Mouse (Mus musculus): Measurements from ENCODE around the gene Acot2.
"Not testable (repeated sequence)": the region's sequence is repeated elsewhere in the genome, so short reads cannot be mapped to it uniquely, and the experiment has no call there.

Acot2 gene

GRCm38 (mm10) chr12:83987583-83988441 is at the start of gene Acot2:
Acot2 (plus strand) TSS chr12:83987861.
- DNase-seq (ENCODE audit: low read depth, low spot score) = peak; percentile 93

GRCm38 (mm10) chr12:83938592-83938991 is 49.1 kb upstream of the Acot2 start:
- DNase-seq (ENCODE audit: low read depth, low spot score) = not testable (repeated sequence)

GRCm38 (mm10) chr12:83939332-83939731 is 48.3 kb upstream of the Acot2 start:
- no peak for DNase-seq (ENCODE audit: low read depth, low spot score)

GRCm38 (mm10) chr12:83940031-83940430 is 47.6 kb upstream of the Acot2 start:
- no peak for DNase-seq (ENCODE audit: low read depth, low spot score)

GRCm38 (mm10) chr12:83941938-83942337 is 45.7 kb upstream of the Acot2 start:
- no peak for DNase-seq (ENCODE audit: low read depth, low spot score)

- no peak for DNase-seq (ENCODE audit: low read depth, low spot score)
Measured at GRCm38 (mm10) chr12:83947260-83947811, 40.3 kb upstream of the Acot2 start.

- DNase-seq (ENCODE audit: low read depth, low spot score) = no peak
Measured at GRCm38 (mm10) chr12:83949043-83949442, 38.6 kb upstream of the Acot2 start.

GRCm38 (mm10) chr12:83949776-83950492 is 37.7 kb upstream of the Acot2 start:
- DNase-seq (ENCODE audit: low read depth, low spot score) = no peak

- peak; percentile 88 for DNase-seq (ENCODE audit: low read depth, low spot score)
Measured at GRCm38 (mm10) chr12:83950493-83950839, 37.2 kb upstream of the Acot2 start, which contains the start of gene Riox1. Riox1 (plus strand) TSS chr12:83950608.

- peak; percentile 58 for DNase-seq (ENCODE audit: low read depth, low spot score)
Measured at GRCm38 (mm10) chr12:83950840-83951701, 36.6 kb upstream of the Acot2 start.

GRCm38 (mm10) chr12:83951711-83952575 is 35.7 kb upstream of the Acot2 start:
- DNase-seq (ENCODE audit: low read depth, low spot score) = no peak

- DNase-seq (ENCODE audit: low read depth, low spot score) = no peak
Measured at GRCm38 (mm10) chr12:83958278-83958677, 29.4 kb upstream of the Acot2 start.

GRCm38 (mm10) chr12:83965235-83965634 is 22.4 kb upstream of the Acot2 start:
- DNase-seq (ENCODE audit: low read depth, low spot score) = no peak

- peak; percentile 77 for DNase-seq (ENCODE audit: low read depth, low spot score)
Measured at GRCm38 (mm10) chr12:83972117-83972516, 15.5 kb upstream of the Acot2 start.

GRCm38 (mm10) chr12:83978862-83979261 is 8.8 kb upstream of the Acot2 start:
- no peak for DNase-seq (ENCODE audit: low read depth, low spot score)

GRCm38 (mm10) chr12:83981615-83982014 is 6.0 kb upstream of the Acot2 start:
- no peak for DNase-seq (ENCODE audit: low read depth, low spot score)

GRCm38 (mm10) chr12:83984752-83985151 is 2.9 kb upstream of the Acot2 start, which contains the start of gene Heatr4:
Heatr4 (minus strand) TSS chr12:83984852.
- no peak for DNase-seq (ENCODE audit: low read depth, low spot score)

GRCm38 (mm10) chr12:83987242-83987582 is 449 bp upstream of the Acot2 start:
- no peak for DNase-seq (ENCODE audit: low read depth, low spot score)

- DNase-seq (ENCODE audit: low read depth, low spot score) = no peak
Measured at GRCm38 (mm10) chr12:83988483-83988882, 822 bp downstream of the Acot2 start.

GRCm38 (mm10) chr12:83989378-83989777 is 1.7 kb downstream of the Acot2 start:
- DNase-seq (ENCODE audit: low read depth, low spot score) = no peak

GRCm38 (mm10) chr12:83997221-83997620 is 9.6 kb downstream of the Acot2 start:
- no peak for DNase-seq (ENCODE audit: low read depth, low spot score)

Measured in CD4-positive, CD25-positive, alpha-beta regulatory T cell, adult 2 months (primary cell).